Mouse (Mus musculus) urinary bladder, postnatal 4 days (tissue): ENCODE data around the gene Pip5k1c.
A peak's percentile ranks its signal among the peaks of the same experiment; 100 is the strongest.

Experiments
- DNase-seq, 2 experiments: peaks; one replicate each; pipeline ENCODE4 v3.0.0; 2021 to 2022; ENCODE audit warnings: low spot score in 2 of 2

The Pip5k1c gene

DNA sequence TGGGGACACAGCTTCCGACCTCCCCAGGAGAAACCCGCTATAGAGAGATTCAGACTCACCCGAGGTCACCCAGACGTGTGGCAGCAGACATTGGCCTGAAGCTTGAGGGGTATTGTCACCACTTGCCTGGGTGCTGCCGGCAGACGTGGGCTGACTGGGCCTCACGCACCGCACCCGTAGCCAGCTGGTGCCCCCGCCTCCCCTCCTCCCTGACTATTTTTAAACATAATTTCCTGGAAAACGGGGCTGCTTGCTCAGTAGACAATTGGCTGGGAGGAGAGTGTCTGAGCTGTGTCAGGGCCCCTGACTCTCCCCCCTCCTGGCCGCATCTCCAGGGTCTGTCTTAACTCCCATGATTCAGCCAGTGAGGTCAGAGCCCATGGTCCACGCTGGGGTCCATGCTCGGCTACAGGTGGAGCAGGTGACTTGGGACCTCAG, 10.0 kb downstream of the Pip5k1c start:
- no peak for DNase-seq

- DNase-seq, result no peak
Observed at GRCm38 (mm10) chr10:81303258-81303657, 10.5 kb downstream of the Pip5k1c start.

DNA sequence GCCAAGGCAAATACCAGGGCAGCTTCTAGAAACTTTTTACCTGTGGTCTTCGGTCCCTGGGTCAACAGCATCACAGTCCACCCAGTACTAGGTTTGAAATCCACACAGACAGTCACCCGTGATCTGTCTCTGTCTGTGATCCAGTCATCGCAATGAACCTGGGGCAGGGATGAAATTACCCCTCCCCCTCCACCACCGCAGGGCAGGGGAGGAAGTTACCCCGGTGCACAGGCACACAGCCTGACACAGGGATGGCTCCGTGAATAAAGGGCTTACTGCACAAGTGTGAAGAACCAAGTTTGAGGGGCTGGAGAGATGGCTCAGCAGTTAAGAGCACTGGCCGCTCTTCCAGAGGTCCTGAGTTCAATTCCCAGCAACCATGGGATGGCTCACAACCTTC, 11.0 kb downstream of the Pip5k1c start:
- DNase-seq, result no peak

DNA sequence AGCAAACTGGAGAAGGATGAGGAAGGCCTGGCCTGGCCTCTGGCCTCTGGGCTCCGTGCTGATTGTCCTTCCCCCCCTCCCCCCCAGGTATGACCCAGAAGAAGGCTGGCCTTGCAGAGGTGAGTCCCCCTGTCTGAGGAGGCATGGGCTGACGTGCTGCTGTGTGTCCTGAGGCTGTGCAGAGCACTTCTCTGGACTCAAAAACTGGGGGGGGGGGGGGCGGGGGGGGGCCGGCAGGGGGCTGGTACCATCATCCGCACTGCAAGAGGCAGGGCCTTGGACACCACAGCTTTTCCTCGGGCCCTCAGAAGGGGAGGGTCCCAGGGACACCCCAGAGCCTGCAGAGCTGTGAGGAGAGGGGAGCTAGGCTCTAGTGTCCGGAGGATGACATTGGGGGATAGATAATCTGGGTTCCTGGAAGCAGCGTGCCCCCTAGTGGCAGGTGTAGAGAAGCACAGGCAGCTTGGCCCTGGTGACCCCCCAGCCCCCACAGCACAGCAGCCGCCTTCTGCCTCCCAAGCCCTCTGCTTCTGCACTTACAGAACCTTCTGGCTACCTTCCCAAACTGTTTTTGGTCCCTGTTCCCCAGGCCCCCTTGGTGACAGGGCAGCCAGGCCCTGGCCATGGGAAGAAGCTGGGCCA, 12.0 kb downstream of the Pip5k1c start:
- DNase-seq, result no peak

DNA sequence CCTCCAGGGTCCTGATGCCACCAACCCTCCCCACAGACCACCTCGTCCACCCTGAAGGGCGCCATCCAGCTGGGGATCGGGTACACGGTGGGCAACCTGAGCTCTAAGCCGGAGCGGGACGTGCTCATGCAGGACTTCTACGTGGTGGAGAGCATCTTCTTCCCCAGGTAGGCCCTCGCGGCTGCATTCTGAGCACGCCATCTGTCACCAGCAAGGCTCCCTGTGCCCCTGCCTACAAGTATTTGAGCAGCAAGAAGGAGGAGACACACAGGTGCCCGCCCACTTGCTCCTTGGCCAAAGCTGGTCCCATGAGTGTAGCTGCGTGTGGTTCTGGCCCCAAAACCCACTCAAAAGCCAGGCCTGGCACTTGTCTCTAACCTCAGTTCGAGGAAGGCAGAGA, 12.9 kb downstream of the Pip5k1c start:
- DNase-seq, result no peak

GRCm38 (mm10) chr10:81306173-81306668, 13.5 kb downstream of the Pip5k1c start:
- no peak for DNase-seq

DNA sequence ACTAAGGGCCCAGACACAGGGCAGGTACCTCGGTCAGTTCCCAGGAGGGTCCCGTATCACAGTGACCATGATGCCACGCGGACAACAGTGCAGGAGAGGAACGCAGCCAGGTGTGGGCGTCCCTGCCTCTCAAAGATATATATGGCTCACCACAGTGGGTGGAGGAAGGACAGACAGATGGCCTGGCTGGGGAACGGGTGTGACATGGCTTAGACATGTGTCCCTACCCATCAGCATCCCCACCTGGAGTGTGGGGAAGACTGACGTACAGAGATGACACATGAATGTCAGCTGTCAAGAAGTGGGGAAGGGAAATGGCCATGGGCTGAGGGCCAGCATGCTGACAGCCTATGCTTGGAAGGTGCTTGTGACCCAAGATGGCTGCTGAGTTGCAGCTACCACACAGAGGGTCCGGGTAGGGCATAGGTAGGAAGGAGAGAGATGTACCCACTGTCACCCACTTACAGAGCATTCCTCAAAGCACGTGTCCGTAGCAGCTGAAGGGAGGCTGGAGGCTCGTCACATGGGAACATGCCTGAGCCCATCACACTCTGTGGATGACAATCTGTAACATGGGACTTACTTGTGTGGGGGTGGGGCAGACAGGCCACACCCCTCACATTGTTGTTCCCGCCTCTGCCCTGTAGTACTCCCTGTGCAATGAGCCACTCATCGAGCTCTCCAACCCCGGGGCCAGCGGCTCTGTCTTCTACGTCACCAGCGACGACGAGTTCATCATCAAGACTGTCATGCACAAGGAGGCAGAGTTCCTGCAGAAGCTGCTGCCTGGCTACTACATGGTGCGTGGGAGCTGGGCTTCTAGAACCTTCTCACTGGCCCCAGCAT, 14.3 kb downstream of the Pip5k1c start:
- no peak for DNase-seq

GRCm38 (mm10) chr10:81309571-81309970, 16.8 kb downstream of the Pip5k1c start:
- DNase-seq, result no peak

DNA sequence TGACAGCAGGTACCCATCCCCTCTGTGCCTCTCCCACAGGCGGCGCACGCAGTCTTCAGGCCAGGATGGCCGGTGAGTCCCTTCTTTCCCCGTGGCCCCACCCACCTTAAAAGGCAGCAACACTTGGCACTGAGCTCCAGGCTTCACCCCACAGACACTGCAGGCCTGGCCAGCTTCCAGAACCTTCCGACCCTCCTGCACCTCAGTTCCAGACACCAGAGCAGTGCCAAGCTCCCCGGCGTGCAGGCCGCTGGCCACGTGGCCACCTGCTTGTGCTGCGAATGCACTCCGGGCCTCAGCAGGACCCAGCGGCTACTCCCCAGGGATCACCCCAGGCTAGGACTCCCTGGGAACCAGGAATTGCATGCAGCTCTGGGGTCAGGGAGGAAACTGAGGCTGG, 20.8 kb downstream of the Pip5k1c start:
- no peak for DNase-seq

DNA sequence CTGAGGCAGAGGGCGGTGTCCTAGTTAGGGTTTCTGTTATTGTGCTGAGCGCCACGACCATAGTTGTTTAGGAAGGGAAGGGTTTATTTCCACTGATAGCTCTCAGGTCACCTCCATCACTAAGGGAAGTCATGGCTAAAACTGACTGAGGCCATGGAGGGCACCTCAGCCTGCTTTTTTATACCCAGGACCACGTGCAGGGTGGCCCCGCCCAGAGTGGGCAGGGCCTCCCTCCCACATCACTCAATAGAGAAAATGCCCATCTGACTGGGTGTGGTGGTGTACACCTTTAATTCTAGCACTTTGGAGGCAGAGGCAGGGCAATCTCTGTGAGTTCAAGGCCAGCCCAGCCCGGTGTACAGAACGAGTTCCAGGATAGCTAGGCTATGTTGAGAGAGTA, 21.4 kb downstream of the Pip5k1c start:
- no peak for DNase-seq

DNA sequence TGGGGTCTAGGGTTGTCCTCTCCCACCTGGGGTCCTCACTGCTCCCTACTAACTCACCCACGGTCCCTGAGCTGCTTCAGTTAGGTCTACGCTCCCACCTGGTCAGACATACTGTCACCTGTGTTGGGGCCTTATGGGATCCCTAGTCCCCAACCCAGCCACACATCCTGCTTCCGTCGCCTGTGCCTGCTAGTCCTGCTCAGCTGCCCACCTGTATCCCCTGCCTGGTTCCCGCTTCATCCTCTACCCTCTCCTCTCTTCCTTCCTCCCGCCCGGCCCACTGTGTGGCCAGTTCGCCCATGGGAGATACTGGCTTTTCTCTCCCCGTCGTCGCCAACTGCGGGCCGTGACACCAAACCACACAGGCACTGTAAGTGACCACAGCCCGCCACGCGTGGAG, 22.8 kb downstream of the Pip5k1c start:
- no peak for DNase-seq

- DNase-seq, result no peak
Observed at GRCm38 (mm10) chr10:81316338-81317060, 23.7 kb downstream of the Pip5k1c start.

GRCm38 (mm10) chr10:81317273-81317672, 24.5 kb downstream of the Pip5k1c start:
- DNase-seq, result peak in 1 of 2 experiments; percentile 62

DNA sequence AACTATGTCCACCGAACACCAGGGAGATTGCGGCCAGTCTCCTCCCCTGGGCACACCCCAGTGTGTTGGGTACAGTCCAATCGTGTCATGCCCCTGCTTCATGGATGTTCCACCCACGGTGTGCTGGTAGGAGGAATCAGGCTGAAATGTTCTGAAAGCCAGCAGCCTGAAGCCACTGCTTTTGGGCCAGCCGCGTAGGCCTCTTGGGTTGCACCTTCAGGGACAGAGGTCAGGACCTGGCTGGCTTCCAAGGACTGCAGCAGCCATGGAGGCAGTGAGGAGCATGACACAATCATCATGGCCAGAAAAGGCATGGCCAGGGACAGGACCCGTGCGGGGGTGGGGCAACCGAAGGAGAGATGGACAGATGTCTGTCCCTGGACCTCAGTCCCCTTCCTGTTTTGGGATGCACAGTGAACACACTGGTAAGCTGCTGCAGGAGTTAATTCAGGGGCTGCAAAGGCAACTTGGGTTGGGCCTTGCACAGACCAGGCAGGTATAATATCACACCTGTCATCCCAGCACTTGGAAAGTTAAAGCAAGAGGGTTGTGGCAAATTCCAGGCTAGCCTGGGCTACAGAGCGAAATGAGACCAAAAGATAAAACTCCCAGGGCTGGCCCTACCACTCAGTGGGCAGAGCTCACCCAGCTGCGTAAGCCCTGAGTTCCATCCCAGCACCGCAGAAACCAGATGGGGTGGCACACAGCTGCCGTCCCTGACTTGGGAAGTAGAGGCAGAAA, 26.0 kb downstream of the Pip5k1c start:
- DNase-seq, result no peak

GRCm38 (mm10) chr10:81319330-81319699, 26.6 kb downstream of the Pip5k1c start:
- no peak for DNase-seq

DNA sequence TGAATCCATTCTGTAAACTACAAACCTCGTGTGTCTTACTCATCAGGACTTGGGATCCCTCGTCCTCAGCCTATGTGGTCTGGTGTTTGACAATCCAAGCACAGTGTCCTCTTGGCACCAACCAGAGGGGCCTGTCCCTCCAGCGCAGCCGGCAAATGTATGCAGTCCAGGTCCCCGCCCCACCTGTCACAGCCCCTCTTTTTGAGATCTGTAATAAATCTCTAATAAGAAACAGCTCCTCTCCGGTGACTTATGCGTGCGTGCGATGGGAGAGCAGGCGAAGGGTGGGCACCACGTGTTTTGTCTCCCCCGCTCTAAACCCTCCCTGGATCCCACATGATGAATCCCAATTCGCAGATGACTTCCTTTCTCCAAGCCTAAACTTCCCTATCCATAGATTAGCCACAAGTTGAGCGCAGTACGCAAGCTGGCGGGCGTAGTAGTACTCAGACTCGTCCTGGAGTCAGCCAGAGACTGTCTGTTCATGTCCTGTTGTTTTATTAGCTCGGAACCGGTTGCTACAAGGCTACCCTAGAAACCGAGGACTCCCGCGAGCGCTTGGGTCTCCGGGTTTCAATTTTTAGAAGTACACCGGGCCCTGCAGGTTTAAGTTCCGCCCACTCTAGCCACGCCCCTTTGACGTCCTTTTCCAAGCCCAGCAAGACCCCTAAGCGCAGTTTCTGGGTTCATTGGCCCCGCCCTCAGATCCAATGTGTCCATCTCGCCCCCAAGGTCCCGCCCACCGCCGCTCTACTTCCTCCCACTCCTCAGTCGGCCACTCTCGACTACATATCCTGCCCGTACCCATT, 27.2 kb downstream of the Pip5k1c start:
- DNase-seq, result peak in 1 of 2 experiments; percentile 94

DNA sequence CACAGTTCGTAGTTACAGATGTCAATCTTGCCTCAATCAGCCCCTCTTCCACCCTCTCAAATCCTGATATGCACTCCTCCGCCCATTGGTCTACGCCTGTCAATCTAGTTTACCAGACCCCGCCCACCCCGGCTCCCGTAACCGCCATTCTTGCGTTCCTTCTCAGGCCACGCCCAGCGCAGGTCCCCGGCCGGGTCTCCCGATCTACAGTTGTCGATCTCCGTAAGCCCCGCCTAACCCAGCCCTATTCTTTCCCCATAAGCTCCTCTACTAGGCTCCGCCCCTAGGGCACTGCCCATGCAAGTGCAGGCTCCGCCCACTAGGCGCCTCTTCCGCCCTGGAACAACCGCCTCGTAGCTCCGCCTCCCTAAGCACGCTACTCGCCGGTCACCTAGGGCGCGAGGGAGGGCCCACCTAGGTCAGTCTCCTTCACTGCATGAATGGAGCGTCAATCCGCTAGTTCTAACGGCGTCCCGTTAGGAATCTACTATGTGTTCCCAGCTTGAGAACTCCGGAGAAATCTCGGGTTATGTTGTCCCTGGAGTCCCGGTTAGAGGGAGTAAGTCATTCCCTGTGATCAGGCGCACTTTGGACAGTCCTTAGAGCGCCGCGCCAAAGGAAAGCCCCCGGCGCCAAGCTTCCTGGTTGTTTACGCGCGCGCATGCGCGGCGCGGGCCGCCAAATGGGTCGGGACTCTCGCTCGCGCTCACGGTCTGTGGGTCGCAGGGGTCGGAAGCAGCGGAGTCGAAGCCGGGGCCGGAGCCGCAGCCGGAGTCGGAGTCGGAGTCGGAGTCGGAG, 28.0 kb downstream of the Pip5k1c start, which contains the start of gene Cactin:
Cactin (plus strand) TSS at position 554 of the 798 bp plus-strand sequence.
- peak; percentile 99 for DNase-seq

DNA sequence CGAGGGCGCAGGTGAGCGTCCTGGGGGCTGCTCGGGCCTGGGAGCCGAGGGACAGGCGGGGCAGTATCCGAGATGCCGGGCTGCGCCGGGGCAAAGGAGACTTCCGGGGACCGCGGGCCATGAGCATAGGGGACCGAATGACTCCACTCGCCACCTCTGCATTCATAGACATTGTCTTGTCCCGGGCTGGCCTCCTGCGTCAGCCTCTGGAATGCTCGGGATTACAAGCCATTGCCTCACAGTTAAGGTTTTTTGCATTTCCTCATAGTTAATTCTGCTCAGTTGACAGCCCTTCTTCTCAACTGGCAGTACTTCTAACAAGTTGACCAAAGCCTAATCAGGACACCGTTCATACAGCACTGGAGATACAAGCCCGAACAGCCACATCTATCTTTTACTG, 28.7 kb downstream of the Pip5k1c start:
- no peak for DNase-seq

- DNase-seq, result no peak
Observed at GRCm38 (mm10) chr10:81322444-81322843, 29.7 kb downstream of the Pip5k1c start.
